Mouse (Mus musculus): ENCODE results near the gene Depdc1b.

The Depdc1b gene

GRCm38 (mm10) chr13:108357362-108357761, 41.2 kb downstream of the Depdc1b start:
- DNase-seq = no peak

GRCm38 (mm10) chr13:108358228-108358627, 42.1 kb downstream of the Depdc1b start:
- DNase-seq = no peak

- no peak for DNase-seq
These were observed 51.4 kb downstream of the Depdc1b start for GRCm38 (mm10) chr13:108367496-108367895.

- DNase-seq = no peak
These were observed 54.3 kb downstream of the Depdc1b start for GRCm38 (mm10) chr13:108370241-108370941.

GRCm38 (mm10) chr13:108371352-108371921, 55.3 kb downstream of the Depdc1b start:
- DNase-seq = no peak

GRCm38 (mm10) chr13:108373231-108373630, 57.1 kb downstream of the Depdc1b start:
- no peak for DNase-seq

- no peak for DNase-seq
These were observed 60.5 kb downstream of the Depdc1b start for GRCm38 (mm10) chr13:108376637-108377036.

GRCm38 (mm10) chr13:108381161-108381560, 65.0 kb downstream of the Depdc1b start:
- DNase-seq = no peak

GRCm38 (mm10) chr13:108383051-108383450, 66.9 kb downstream of the Depdc1b start:
- no peak for DNase-seq

- no peak for DNase-seq
These were observed 69.9 kb downstream of the Depdc1b start for GRCm38 (mm10) chr13:108386058-108386457.

GRCm38 (mm10) chr13:108390565-108390964, 74.4 kb downstream of the Depdc1b start:
- DNase-seq = peak; percentile 61 to 67

GRCm38 (mm10) chr13:108403197-108403596, 87.1 kb downstream of the Depdc1b start:
- DNase-seq = no peak

- no peak for DNase-seq
These were observed 88.2 kb downstream of the Depdc1b start for GRCm38 (mm10) chr13:108404372-108404771.

GRCm38 (mm10) chr13:108415464-108415863, 99.3 kb downstream of the Depdc1b start:
- no peak for DNase-seq

GRCm38 (mm10) chr13:108418741-108419507, 102.8 kb downstream of the Depdc1b start:
- no peak for DNase-seq

- no peak for DNase-seq
These were observed 110.2 kb downstream of the Depdc1b start for GRCm38 (mm10) chr13:108426322-108426721.

GRCm38 (mm10) chr13:108428809-108429208, 112.7 kb downstream of the Depdc1b start:
- no peak for DNase-seq

- no peak for DNase-seq
These were observed 113.5 kb downstream of the Depdc1b start for GRCm38 (mm10) chr13:108429623-108430022.

GRCm38 (mm10) chr13:108431776-108432175, 115.6 kb downstream of the Depdc1b start:
- DNase-seq = no peak

- DNase-seq = no peak
These were observed 119.6 kb downstream of the Depdc1b start for GRCm38 (mm10) chr13:108435687-108436086.

- DNase-seq = no peak
These were observed 121.3 kb downstream of the Depdc1b start for GRCm38 (mm10) chr13:108437424-108437823.

GRCm38 (mm10) chr13:108439012-108439411, 122.9 kb downstream of the Depdc1b start:
- no peak for DNase-seq

- no peak for DNase-seq
These were observed 132.3 kb downstream of the Depdc1b start for GRCm38 (mm10) chr13:108448348-108448931.

Data from B cell, adult 2 months (primary cell).